Mouse (Mus musculus) telencephalon, adult 2 months (tissue): Measurements from ENCODE around the gene S100a13.

Source experiments
- DNase-seq: peaks from one replicate; pipeline ENCODE4 v3.0.0-alpha.2; 2011; ENCODE audit warnings: low read depth, low spot score

Gene S100a13

DNA sequence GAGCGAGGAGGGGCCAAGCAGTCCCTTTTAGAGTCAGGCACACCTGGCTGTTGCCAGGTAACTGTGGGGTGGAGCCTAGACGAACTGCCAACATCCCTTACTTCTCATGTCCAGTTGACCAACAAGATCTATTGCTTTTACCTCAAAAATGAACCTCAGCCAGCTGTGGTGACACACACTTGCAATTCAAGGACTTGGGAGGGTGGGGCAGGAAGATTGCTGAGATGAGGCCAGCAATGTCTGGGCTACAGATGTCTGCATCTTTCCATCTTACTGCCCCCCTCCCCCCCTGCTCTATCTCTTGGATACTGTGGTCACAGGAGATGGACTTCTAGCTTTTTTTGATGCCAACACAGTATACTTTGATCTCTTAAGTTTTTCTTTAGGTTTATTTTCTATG, 38.0 kb downstream of the S100a13 start:
- DNase-seq = no peak

DNA sequence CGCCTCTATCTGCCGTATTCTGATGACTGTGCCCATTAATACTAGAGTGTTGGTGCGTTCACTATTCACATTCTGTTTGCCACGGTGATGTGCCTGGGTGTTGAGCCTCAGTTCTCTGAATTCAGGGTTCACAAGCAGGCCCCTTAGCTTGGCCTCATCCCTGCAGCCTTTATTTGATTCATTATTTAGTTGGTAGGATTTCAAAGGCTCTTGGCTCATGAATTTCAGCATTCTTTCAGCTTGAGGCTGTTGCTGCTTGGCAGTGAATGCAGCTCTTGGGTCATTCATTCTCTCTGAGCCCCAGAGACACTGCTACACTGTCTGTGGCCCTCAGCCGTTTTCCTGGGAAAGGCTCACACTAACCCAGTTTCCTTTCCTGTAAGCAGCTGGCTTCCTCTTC, 41.7 kb downstream of the S100a13 start:
- DNase-seq = peak; percentile 28

DNA sequence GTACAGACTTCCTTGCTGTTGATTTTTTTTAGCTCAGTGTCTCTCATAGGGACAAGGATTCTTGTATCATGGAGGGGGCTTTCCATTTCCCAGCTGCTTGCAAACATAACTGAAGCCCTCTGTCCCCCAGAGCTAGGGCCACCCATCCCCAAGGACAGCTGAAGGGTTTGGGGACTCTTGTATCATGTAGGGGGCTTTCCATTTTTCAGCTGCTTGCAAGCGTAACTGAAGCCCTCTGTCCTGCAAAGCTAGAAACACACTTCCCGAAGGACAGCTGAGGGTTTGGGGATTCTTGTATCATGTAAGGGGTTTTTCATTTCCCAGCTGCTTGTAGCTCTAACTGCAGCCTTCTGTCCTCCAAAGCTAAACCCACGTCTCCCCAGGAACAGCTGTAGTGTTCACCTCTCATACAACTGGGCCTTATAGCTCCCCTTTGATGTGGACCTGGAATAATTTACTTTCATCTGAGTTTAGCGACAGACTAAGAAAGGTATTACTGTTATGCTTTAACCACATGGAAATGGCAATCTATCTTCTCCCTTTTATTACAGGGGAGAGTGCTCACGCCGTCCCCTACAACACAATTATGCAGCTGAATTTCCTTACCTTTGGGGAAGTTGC, 45.9 kb downstream of the S100a13 start, which contains the start of gene S100a3:
TSS of gene S100a3 (plus strand) at position 571 of the 621 bp plus-strand sequence.
- DNase-seq = no peak
